Mouse (Mus musculus): Measurements from ENCODE around the gene Dad1. TPM values are rescaled to one million over a fixed set of nuclear protein-coding genes. Genes with fewer than 3 reads are reported as not detected.

Gene Dad1
- polyA plus RNA-seq, 1 experiment from 2014 or later, result 338 TPM

DNA sequence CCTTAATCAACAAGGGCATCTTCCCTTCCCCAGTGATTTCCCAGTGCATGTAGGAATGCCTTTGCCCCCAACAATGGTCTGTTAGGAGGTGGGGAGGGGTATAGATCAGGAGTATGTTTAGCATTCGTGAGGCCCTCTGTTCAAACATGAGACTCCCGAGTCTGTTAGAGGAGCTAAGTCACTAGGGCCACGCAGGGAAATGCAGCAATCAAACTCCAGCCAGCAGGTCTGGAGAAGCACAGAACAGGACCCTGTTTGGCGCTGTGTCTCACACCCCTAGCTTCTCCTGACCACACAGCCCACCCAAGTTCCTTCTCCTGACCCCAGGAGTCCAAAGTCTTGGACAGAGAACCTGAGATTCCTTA is 62.9 kb downstream of the Dad1 start:
- ATAC-seq (ENCODE audit: low FRiP score, low TSS enrichment), result no peak
- H3K4me1 ChIP-seq (ENCODE audit: control insufficient read depth, insufficient read depth, low read length), result peaks cover 33% of the 10 kb centered on the region

DNA sequence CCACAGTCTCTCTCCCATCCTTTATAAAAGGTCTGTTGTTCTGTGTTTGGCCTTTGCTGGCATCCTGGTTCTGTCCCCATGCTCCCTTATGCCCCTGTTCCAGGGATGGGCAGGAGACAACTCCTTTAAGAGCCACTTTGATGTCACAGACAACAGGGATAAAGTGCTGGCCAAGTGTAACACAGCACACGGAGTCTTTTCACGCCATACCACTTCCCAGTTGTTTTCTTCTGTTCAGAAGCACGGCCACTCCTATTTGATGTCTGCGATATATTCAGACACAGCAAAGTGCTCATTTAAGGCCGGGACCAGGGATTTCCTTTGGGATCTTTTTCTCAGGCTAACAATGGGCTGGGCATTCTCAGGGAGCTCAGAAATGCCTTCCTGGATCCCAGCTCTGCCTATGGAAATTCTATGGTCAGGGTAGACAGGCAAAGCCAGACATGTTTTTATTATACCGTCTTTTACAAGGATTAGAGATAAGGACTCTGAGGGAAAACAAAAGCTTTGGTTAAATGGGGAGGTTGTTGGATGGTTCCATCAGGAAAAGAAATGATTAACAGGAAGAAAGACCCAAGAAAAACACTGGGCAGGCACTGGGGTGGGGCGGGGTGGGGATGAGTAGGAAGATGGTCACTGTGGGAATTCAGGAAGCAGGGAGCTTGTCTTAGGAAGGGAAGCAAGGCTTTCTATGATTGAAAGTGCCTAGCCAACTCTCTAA is 63.4 kb downstream of the Dad1 start:
- Histone ChIP-seq H3K9ac (replicated peaks; ENCODE audit: low read length) (no peak overlapping the region), H3K36me3 (ENCODE audit: control insufficient read depth, insufficient read depth, low read length) (no peaks in the 10 kb centered on the region)
- ATAC-seq (ENCODE audit: low FRiP score, low TSS enrichment), result no peak

More for the DNA sequence above, 62.9 kb downstream of the Dad1 start:
- no peaks in the 10 kb centered on the region for H3K36me3 ChIP-seq (ENCODE audit: control insufficient read depth, insufficient read depth, low read length)
- H3K4me3 ChIP-seq (replicated peaks; ENCODE audit: low read depth, low read length), result no peak overlapping the region
- no peaks in the 10 kb centered on the region for H3K9me3 ChIP-seq (ENCODE audit: control insufficient read depth, low read length)
- no peaks in the 10 kb centered on the region for H3K27me3 ChIP-seq (ENCODE audit: control insufficient read depth, insufficient read depth, low read length)
- peak overlapping the region; percentile 45; the same call in 1 of the 2 replicates for H3K27ac ChIP-seq (replicated peaks; ENCODE audit: low read depth, low read length)
- no peak overlapping the region for H3K9ac ChIP-seq (replicated peaks; ENCODE audit: low read length)
- 49% methylated on average over 4 of the region's 4 CpGs for WGBS
- no peak overlapping the region for H3K4me2 ChIP-seq (ENCODE audit: low read length)
- no peak for DNase-seq

DNA sequence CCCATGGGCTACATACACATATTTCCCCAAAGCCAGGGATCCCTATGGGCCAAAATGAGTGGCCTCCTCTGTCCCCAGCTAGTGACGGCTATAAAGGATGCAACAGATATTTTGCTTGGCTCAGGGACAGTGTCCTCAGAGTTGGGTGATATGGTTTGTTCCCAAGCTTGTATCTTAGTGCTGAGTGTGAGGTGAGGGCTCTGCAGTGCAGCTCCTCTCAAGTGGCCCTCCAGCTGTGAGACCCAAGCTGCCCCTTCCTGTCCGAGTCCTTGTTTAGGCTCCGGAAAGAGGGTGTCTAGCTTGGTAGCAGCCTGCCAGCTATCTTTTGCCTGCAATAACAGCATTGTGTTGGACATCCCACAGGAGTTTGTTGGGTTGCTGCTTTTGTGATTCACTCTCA is 64.6 kb downstream of the Dad1 start:
- H3K4me2 ChIP-seq (ENCODE audit: low read length), result no peak overlapping the region
- no peaks in the 10 kb centered on the region for H3K36me3 ChIP-seq (ENCODE audit: control insufficient read depth, insufficient read depth, low read length)
- 87% methylated on average over 3 of the region's 3 CpGs for WGBS
- DNase-seq (no peak), ATAC-seq (ENCODE audit: low FRiP score, low TSS enrichment) (no peak)
- peaks cover 49% of the 10 kb centered on the region for H3K4me1 ChIP-seq (ENCODE audit: control insufficient read depth, insufficient read depth, low read length)
- no peak overlapping the region for H3K4me3 ChIP-seq (replicated peaks; ENCODE audit: low read depth, low read length)
- no peak overlapping the region for H3K27ac ChIP-seq (replicated peaks; ENCODE audit: low read depth, low read length)
- no peaks in the 10 kb centered on the region for H3K9me3 ChIP-seq (ENCODE audit: control insufficient read depth, low read length)
- H3K27me3 ChIP-seq (ENCODE audit: control insufficient read depth, insufficient read depth, low read length), result no peaks in the 10 kb centered on the region
- no peak overlapping the region for H3K9ac ChIP-seq (replicated peaks; ENCODE audit: low read length)

More for the DNA sequence above, 63.4 kb downstream of the Dad1 start:
- H3K4me2 ChIP-seq (ENCODE audit: low read length), result no peak overlapping the region
- H3K27me3 ChIP-seq (ENCODE audit: control insufficient read depth, insufficient read depth, low read length), result no peaks in the 10 kb centered on the region
- H3K4me1 ChIP-seq (ENCODE audit: control insufficient read depth, insufficient read depth, low read length), result peaks cover 38% of the 10 kb centered on the region
- DNase-seq, result no peak
- H3K9me3 ChIP-seq (ENCODE audit: control insufficient read depth, low read length), result no peaks in the 10 kb centered on the region
- no peak overlapping the region for H3K4me3 ChIP-seq (replicated peaks; ENCODE audit: low read depth, low read length)
- H3K27ac ChIP-seq (replicated peaks; ENCODE audit: low read depth, low read length), result peak overlapping the region; percentile 45; the same call in 1 of the 2 replicates
- WGBS, result 26% methylated on average over 7 of the region's 7 CpGs

DNA sequence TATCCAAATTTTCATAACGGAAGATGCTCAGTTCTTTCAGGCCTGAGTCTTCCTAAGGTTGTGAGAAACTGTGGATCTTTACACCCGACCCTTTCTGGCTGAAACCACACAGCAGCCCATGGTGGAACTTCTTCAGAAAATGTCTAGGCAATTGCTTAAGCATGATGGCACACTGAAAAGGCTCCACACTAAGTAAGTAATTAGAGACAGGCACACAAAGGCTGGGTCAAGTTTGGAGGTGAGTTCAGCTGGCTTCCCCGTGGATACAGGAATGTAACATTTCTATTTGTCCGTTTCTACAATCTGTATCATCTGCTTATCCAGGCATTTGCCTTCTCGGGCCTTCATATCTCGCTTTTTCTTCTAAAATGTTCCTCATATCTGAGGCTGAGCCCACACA is 66.7 kb downstream of the Dad1 start:
- Histone ChIP-seq H3K36me3 (ENCODE audit: control insufficient read depth, insufficient read depth, low read length) (no peaks in the 10 kb centered on the region), H3K4me3 (replicated peaks; ENCODE audit: low read depth, low read length) (no peak overlapping the region), H3K9ac (replicated peaks; ENCODE audit: low read length) (no peak overlapping the region), H3K27ac (replicated peaks; ENCODE audit: low read depth, low read length) (no peak overlapping the region), H3K9me3 (ENCODE audit: control insufficient read depth, low read length) (no peaks in the 10 kb centered on the region), H3K4me2 (ENCODE audit: low read length) (no peak overlapping the region), H3K4me1 (ENCODE audit: control insufficient read depth, insufficient read depth, low read length) (peaks cover 45% of the 10 kb centered on the region), H3K27me3 (ENCODE audit: control insufficient read depth, insufficient read depth, low read length) (no peaks in the 10 kb centered on the region)
- 49% methylated on average over 6 of the region's 6 CpGs for WGBS
- DNase-seq, result no peak
- ATAC-seq (ENCODE audit: low FRiP score, low TSS enrichment), result no peak

Other genes with a start within 250 kb of the Dad1 start
- gene Abhd4, start 84 bp upstream of the Dad1 start, polyA plus RNA-seq (2014; fragmentation: Nextera tagmentation; extraction: Ambion mirVana), result 46.6 and 48.0 TPM in 2 replicates
- not detected in 2 replicates for gene Olfr49, start 30.8 kb upstream of the Dad1 start, polyA plus RNA-seq (2014; fragmentation: Nextera tagmentation; extraction: Ambion mirVana)
- gene Oxa1l, start 106.7 kb upstream of the Dad1 start, polyA plus RNA-seq (2014; fragmentation: Nextera tagmentation; extraction: Ambion mirVana), result 58.6 and 71.2 TPM in 2 replicates
- 3.5 and 4.0 TPM in 2 replicates for gene Slc7a7, start 163.7 kb upstream of the Dad1 start, polyA plus RNA-seq (2014; fragmentation: Nextera tagmentation; extraction: Ambion mirVana)
- gene Mrpl52, start 172.8 kb upstream of the Dad1 start, polyA plus RNA-seq (2014; fragmentation: Nextera tagmentation; extraction: Ambion mirVana), result 293 and 337 TPM in 2 replicates
- 36.2 and 58.5 TPM in 2 replicates for gene Mmp14, start 177.5 kb upstream of the Dad1 start, polyA plus RNA-seq (2014; fragmentation: Nextera tagmentation; extraction: Ambion mirVana)
- gene Lrp10, start 210.0 kb upstream of the Dad1 start, polyA plus RNA-seq (2014; fragmentation: Nextera tagmentation; extraction: Ambion mirVana), result 26.1 and 27.5 TPM in 2 replicates
- 37.2 and 44.6 TPM in 2 replicates for gene Rem2, start 222.0 kb upstream of the Dad1 start, polyA plus RNA-seq (2014; fragmentation: Nextera tagmentation; extraction: Ambion mirVana)

Data from midbrain, embryonic 14.5 days (tissue).